Mouse (Mus musculus) limb, embryonic 13.5 days (tissue): ENCODE results near the gene B3gnt9. TPM values are rescaled to one million over a fixed set of nuclear protein-coding genes. Genes with fewer than 3 reads are reported as not detected.
A peak's percentile ranks its signal among the peaks of the same experiment; 100 is the strongest.

ENCODE experiments used
- ATAC-seq: fragments of 200-750 bp; cut with Nextera tagmentation; 2 replicates; pipeline ENCODE4 v1.8.0; 2017; ENCODE audit warnings: low read depth, moderate number of reproducible peaks, moderate TSS enrichment; ENCODE audit not compliant: low FRiP score
- H3K27ac ChIP-seq: fragments of 300-500 bp; sonication (generic); 2 replicates; pipeline ENCODE4 v1.5.1; 2015; ENCODE audit warnings: inconsistent platforms, mild to moderate bottlenecking, moderate library complexity
- H3K27me3 ChIP-seq: fragments of 300-500 bp; sonication (generic); 2 replicates; pipeline ENCODE4 v1.6.1; 2015; ENCODE audit warnings: mild to moderate bottlenecking, inconsistent platforms
- H3K36me3 ChIP-seq: fragments of 300-500 bp; sonication (generic); 2 replicates; pipeline ENCODE4 v1.6.1; 2015; ENCODE audit warnings: inconsistent platforms, mild to moderate bottlenecking, moderate library complexity
- H3K4me1 ChIP-seq: fragments of 300-500 bp; sonication (generic); 2 replicates; pipeline ENCODE4 v1.6.1; 2015; ENCODE audit warnings: inconsistent platforms
- H3K4me2 ChIP-seq: fragments of 300-500 bp; sonication (generic); replicated peaks from 2 replicates; pipeline ENCODE4 v1.6.1; 2015; ENCODE audit warnings: inconsistent platforms, mild to moderate bottlenecking, moderate library complexity
- H3K4me3 ChIP-seq: fragments of 300-500 bp; sonication (generic); 2 replicates; pipeline ENCODE4 v1.5.1; 2015; ENCODE audit warnings: moderate library complexity, mild to moderate bottlenecking, inconsistent platforms
- H3K9ac ChIP-seq: fragments of 300-500 bp; sonication (generic); 2 replicates; pipeline ENCODE4 v1.6.1; 2015; ENCODE audit warnings: mild to moderate bottlenecking, inconsistent platforms
- H3K9me3 ChIP-seq: fragments of 300-500 bp; sonication (generic); 2 replicates; pipeline ENCODE4 v1.6.1; 2016; ENCODE audit warnings: inconsistent platforms
- WGBS: fragments of 180-500 bp; shearing (Covaris S2); methylation state at CpG from one replicate; pipeline ENCODE4 v1.1.7; 2015; 5-methylcytosine and 5-hydroxymethylcytosine counted together
- polyA plus RNA-seq: library from polyadenylated mRNA; unstranded; fragments of >200 nt; fragmentation: Nextera tagmentation; extraction: Ambion mirVana; gene quantifications from 2 replicates; pipeline ENCODE4 v1.2.1, GENCODE M21; 2015

The B3gnt9 gene
- polyA plus RNA-seq, 1 experiment from 2014 or later: 25.4 TPM

GRCm38 (mm10) chr8:105278911-105279334 lies 24.0 kb upstream of the B3gnt9 start:
- Histone ChIP-seq H3K9me3 (no peaks in the 10 kb centered on the region), H3K27me3 (peaks cover 68% of the 10 kb centered on the region), H3K9ac (peak overlapping the region; percentile 40; the same call in 1 of the 2 replicates), H3K27ac (no peak overlapping the region), H3K4me1 (peaks cover 25% of the 10 kb centered on the region), H3K36me3 (peaks cover 18% of the 10 kb centered on the region), H3K4me3 (peak overlapping the region; percentile 27), H3K4me2 (peak overlapping the region; percentile 58)
- ATAC-seq: peak; percentile 52; the same call in 1 of the 2 replicates
- 4% methylated on average over 28 of the region's 28 CpGs for WGBS

GRCm38 (mm10) chr8:105276292-105277120 lies 21.6 kb upstream of the B3gnt9 start:
- no peaks in the 10 kb centered on the region for H3K9me3 ChIP-seq
- peak overlapping the region; percentile 77 for H3K4me2 ChIP-seq
- WGBS: 4% methylated on average over 30 of the region's 30 CpGs
- peak overlapping the region; percentile 63 for H3K9ac ChIP-seq
- H3K27ac ChIP-seq: no peak overlapping the region
- peaks cover 3% of the 10 kb centered on the region for H3K36me3 ChIP-seq
- H3K4me1 ChIP-seq: peaks cover 25% of the 10 kb centered on the region
- peak overlapping the region; percentile 49 for H3K4me3 ChIP-seq
- peak; percentile 66 for ATAC-seq
- peaks cover 93% of the 10 kb centered on the region for H3K27me3 ChIP-seq

DNA sequence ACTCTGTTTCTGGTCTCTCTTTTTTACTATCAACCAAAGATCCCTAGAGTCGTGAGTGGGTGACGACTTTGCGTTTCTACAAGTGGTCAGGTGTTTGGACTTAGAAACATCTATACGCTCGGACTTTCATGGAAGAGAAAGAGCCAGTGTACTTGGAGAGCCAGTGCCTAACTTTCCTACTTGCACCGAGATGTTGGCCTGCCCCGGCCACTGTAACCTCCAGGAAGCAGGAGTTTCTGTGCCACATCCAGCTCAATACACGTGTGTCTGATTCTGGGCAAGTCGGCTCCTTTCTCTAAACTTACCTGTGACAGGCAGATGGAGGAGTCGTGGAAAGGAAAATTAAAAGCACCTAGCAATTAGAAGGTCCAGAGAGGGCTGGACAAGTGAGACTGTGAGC lies 20.9 kb upstream of the B3gnt9 start, which contains the start of gene Nol3:
Nol3 (plus strand) TSS at position 301 of the 400 bp plus-strand sequence.
- H3K9ac ChIP-seq: peak within 1 kb of the TSS; percentile 63
- H3K4me3 ChIP-seq: peak within 1 kb of the TSS; percentile 49
- H3K4me1 ChIP-seq: peaks cover 27% of the 10 kb centered on the region
- no peak within 1 kb of the TSS for H3K27ac ChIP-seq
- no peaks in the 10 kb centered on the region for H3K36me3 ChIP-seq
- WGBS: 4% methylated on average over 10 of the region's 10 CpGs
- H3K9me3 ChIP-seq: no peaks in the 10 kb centered on the region
- no peak for ATAC-seq
- H3K27me3 ChIP-seq: peaks cover 99% of the 10 kb centered on the region
- peak within 1 kb of the TSS; percentile 77 for H3K4me2 ChIP-seq

GRCm38 (mm10) chr8:105275387-105275786 lies 20.4 kb upstream of the B3gnt9 start:
- H3K36me3 ChIP-seq: no peaks in the 10 kb centered on the region
- H3K9me3 ChIP-seq: no peaks in the 10 kb centered on the region
- 5% methylated on average over 10 of the region's 11 CpGs for WGBS
- peaks cover 100% of the 10 kb centered on the region for H3K27me3 ChIP-seq
- H3K4me2 ChIP-seq: peak overlapping the region; percentile 77
- no peak overlapping the region for H3K27ac ChIP-seq
- peak overlapping the region; percentile 49; the same call in 1 of the 2 replicates for H3K4me3 ChIP-seq
- H3K9ac ChIP-seq: no peak overlapping the region
- peaks cover 31% of the 10 kb centered on the region for H3K4me1 ChIP-seq
- ATAC-seq: no peak

- Histone ChIP-seq H3K9ac (peak overlapping the region; percentile 25; the same call in 1 of the 2 replicates), H3K36me3 (no peaks in the 10 kb centered on the region), H3K4me3 (peak overlapping the region; percentile 15), H3K27ac (no peak overlapping the region), H3K4me2 (peak overlapping the region; percentile 87), H3K27me3 (peaks cover 100% of the 10 kb centered on the region), H3K9me3 (0 out of 2 replicates have a peak, but pooled peaks cover 4% of the 10 kb centered on the region), H3K4me1 (peaks cover 40% of the 10 kb centered on the region)
- ATAC-seq: no peak
- 2% methylated on average over 11 of the region's 11 CpGs for WGBS
These were observed 15.9 kb upstream of the B3gnt9 start for GRCm38 (mm10) chr8:105270916-105271186.

- peaks cover 99% of the 10 kb centered on the region for H3K27me3 ChIP-seq
- no peak for ATAC-seq
- peak overlapping the region; percentile 62; the same call in 1 of the 2 replicates for H3K9ac ChIP-seq
- no peaks in the 10 kb centered on the region for H3K36me3 ChIP-seq
- H3K4me3 ChIP-seq: peak overlapping the region; percentile 52
- no peak overlapping the region for H3K27ac ChIP-seq
- H3K9me3 ChIP-seq: 0 out of 2 replicates have a peak, but pooled peaks cover 4% of the 10 kb centered on the region
- peaks cover 35% of the 10 kb centered on the region for H3K4me1 ChIP-seq
- peak overlapping the region; percentile 87 for H3K4me2 ChIP-seq
- WGBS: 3% methylated on average over 39 of the region's 39 CpGs
These were observed 15.4 kb upstream of the B3gnt9 start for GRCm38 (mm10) chr8:105270101-105270915.

DNA sequence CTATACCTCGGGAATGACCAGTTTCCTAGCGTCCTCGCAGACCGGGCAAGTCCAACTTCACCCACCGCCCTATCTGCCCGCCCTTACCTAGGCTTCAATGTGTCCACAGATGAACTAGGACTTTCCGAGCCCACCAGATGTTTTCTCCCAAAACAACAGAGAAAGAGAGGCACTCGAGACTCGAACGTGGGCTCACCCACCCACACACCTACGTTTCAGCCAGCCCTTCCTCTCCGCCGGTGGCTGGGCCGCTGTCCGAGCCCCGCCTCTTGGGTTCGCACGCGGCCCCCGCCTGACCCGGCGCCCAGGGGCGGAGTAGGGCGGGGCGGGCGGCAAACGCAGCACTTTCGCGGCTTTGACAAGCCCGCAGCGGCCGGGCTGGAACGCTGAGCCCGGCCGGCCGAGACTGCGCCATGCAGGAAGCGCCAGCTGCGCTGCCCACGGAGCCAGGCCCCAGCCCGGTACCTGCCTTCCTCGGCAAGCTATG lies 14.6 kb upstream of the B3gnt9 start, which contains the start of gene Hsf4:
Hsf4 (plus strand) TSS at position 341 of the 487 bp plus-strand sequence.
- Histone ChIP-seq H3K4me1 (peaks cover 40% of the 10 kb centered on the region), H3K4me2 (peak within 1 kb of the TSS; percentile 87), H3K4me3 (peak within 1 kb of the TSS; percentile 52), H3K27ac (no peak within 1 kb of the TSS), H3K36me3 (no peaks in the 10 kb centered on the region), H3K27me3 (peaks cover 96% of the 10 kb centered on the region), H3K9ac (peak within 1 kb of the TSS; percentile 62), H3K9me3 (0 out of 2 replicates have a peak, but pooled peaks cover 4% of the 10 kb centered on the region)
- WGBS: under 1% methylated on average over 42 of the region's 42 CpGs
- no peak for ATAC-seq

GRCm38 (mm10) chr8:105269075-105269458 lies 14.1 kb upstream of the B3gnt9 start:
- peaks cover 94% of the 10 kb centered on the region for H3K27me3 ChIP-seq
- no peaks in the 10 kb centered on the region for H3K36me3 ChIP-seq
- no peak overlapping the region for H3K27ac ChIP-seq
- H3K4me2 ChIP-seq: peak overlapping the region; percentile 87
- 0 out of 2 replicates have a peak, but pooled peaks cover 4% of the 10 kb centered on the region for H3K9me3 ChIP-seq
- H3K4me3 ChIP-seq: peak overlapping the region; percentile 52
- peaks cover 40% of the 10 kb centered on the region for H3K4me1 ChIP-seq
- peak overlapping the region; percentile 62 for H3K9ac ChIP-seq
- 2% methylated on average over 10 of the region's 10 CpGs for WGBS
- ATAC-seq: 0 out of 2 replicates have a peak, but pooled peaks have one; percentile 1

- H3K9ac ChIP-seq: peak overlapping the region; percentile 62
- H3K4me2 ChIP-seq: peak overlapping the region; percentile 87
- peaks cover 40% of the 10 kb centered on the region for H3K4me1 ChIP-seq
- no peak overlapping the region for H3K27ac ChIP-seq
- H3K9me3 ChIP-seq: 0 out of 2 replicates have a peak, but pooled peaks cover 4% of the 10 kb centered on the region
- peak; percentile 66 for ATAC-seq
- no peaks in the 10 kb centered on the region for H3K36me3 ChIP-seq
- H3K4me3 ChIP-seq: peak overlapping the region; percentile 52
- peaks cover 94% of the 10 kb centered on the region for H3K27me3 ChIP-seq
- under 1% methylated on average over 65 of the region's 65 CpGs for WGBS
These were observed 13.6 kb upstream of the B3gnt9 start for GRCm38 (mm10) chr8:105268342-105269074.

DNA sequence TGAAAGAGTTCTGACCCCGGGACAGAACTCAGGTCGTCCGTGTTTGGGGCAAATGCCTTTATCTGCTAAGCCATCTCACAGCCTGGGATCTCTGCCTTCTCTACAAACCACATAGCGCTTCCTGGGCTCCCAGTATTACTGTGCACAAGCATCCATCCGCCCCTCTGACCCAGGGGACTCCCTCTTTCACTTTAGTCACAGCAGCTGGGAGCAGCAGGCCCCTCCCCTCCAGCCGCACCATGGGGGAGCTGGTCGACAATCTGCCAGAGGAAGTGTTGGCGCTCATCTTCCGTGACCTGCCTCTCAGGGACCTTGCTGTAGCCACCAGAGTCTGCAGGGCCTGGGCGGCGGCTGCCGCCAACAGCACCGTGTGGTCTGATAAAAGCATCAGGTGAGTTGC lies 11.8 kb upstream of the B3gnt9 start:
- 18% methylated on average over 13 of the region's 13 CpGs for WGBS
- Histone ChIP-seq H3K36me3 (no peaks in the 10 kb centered on the region), H3K9ac (no peak overlapping the region), H3K4me1 (peaks cover 40% of the 10 kb centered on the region), H3K4me3 (no peak overlapping the region), H3K9me3 (0 out of 2 replicates have a peak, but pooled peaks cover 4% of the 10 kb centered on the region), H3K4me2 (no peak overlapping the region), H3K27me3 (peaks cover 90% of the 10 kb centered on the region), H3K27ac (no peak overlapping the region)
- ATAC-seq: no peak

DNA sequence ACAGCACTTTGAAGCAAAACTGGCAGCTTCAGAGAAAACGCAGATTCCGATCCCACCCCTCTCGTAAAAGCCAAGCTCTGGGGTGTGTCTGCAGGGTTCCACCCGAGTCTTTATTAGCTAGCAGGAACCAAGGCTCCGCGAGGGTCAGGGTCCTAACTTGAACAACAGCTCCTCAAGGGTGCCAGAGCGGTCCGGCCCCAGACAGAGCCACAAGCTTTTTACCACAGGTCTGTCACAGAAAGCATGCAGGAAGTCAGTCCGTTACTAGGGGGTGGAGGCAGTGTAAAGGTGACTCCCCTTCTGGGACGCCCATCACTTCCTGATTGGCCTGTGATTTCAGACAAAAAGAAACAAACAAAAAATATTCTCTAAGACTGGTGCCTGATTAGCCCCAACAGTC lies 10.2 kb upstream of the B3gnt9 start:
- H3K36me3 ChIP-seq: no peaks in the 10 kb centered on the region
- no peak overlapping the region for H3K27ac ChIP-seq
- H3K9ac ChIP-seq: peak overlapping the region; percentile 76; the same call in 1 of the 2 replicates
- H3K4me3 ChIP-seq: peak overlapping the region; percentile 69
- H3K4me1 ChIP-seq: peaks cover 31% of the 10 kb centered on the region
- H3K4me2 ChIP-seq: peak overlapping the region; percentile 87
- ATAC-seq: no peak
- 6% methylated on average over 10 of the region's 10 CpGs for WGBS
- peaks cover 9% of the 10 kb centered on the region; the same call in 1 of the 2 replicates for H3K9me3 ChIP-seq
- H3K27me3 ChIP-seq: peaks cover 90% of the 10 kb centered on the region
